Mouse (Mus musculus) lung, adult 2 months (tissue): Measurements from ENCODE around the gene Dnajc28.

Experiments
- CTCF ChIP-seq: fragments of 200-500 bp; IDR thresholded peaks from 2 replicates; pipeline ENCODE4 v1.5.1; 2011; ENCODE audit warnings: mild to moderate bottlenecking, low read length, control low read depth; ENCODE audit not compliant: insufficient read depth
- POLR2A ChIP-seq: fragments of 200-500 bp; IDR thresholded peaks from 2 replicates; pipeline ENCODE4 v1.6.1; 2011; ENCODE audit warnings: low read depth, mild to moderate bottlenecking, control low read depth, low read length, borderline replicate concordance; ENCODE audit errors: extremely low read depth

DNA sequence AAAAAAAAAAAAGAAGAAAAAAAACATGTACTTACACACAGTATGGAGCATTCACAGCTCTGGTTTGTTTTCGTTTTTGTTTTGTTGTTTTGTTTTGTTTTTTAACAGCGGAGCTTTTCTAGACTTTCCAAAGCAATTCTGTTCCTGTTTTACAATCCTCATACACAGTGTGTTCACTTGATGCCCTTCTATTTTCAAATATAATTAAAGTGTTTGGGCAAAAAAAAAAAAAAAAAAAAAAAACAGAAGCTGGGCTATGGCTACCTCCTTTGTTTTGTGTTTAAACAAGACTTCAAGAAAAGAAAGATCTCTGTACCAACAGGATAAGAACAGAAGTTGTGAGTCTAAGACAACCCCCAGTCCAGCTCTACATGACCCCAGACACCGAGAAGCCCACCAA, 30.1 kb downstream of the Dnajc28 start:
- TF ChIP-seq CTCF = no peak
- TF ChIP-seq POLR2A = no peak
